Mouse (Mus musculus) heart, adult 2 months (tissue): ENCODE data around the gene Dnah8.
"Not testable (repeated sequence)": the region's sequence is repeated elsewhere in the genome, so short reads cannot be mapped to it uniquely, and the experiment has no call there.

Experiments used
- CTCF ChIP-seq: fragments of 200-600 bp; IDR thresholded peaks from 2 replicates; pipeline ENCODE4 v1.8.1; 2022; ENCODE audit warnings: antibody characterized with exemption, mild to moderate bottlenecking, moderate library complexity
- EP300 ChIP-seq: fragments of 200-500 bp; IDR thresholded peaks from 2 replicates; pipeline ENCODE4 v1.6.1; 2011; ENCODE audit warnings: low read depth, low read length, control low read depth; ENCODE audit not compliant: insufficient read depth
- POLR2A ChIP-seq: fragments of 200-500 bp; IDR thresholded peaks from 2 replicates; pipeline ENCODE4 v1.6.1; 2011; ENCODE audit warnings: mild to moderate bottlenecking, low read depth, low read length, control low read depth; ENCODE audit not compliant: insufficient read depth

GRCm38 (mm10) chr17:30624132-30624531 lies at the start of gene Dnah8:
- not testable (repeated sequence) for TF ChIP-seq CTCF, EP300, POLR2A
